Mouse (Mus musculus) megakaryocyte-erythroid progenitor cell, adult 5-6 weeks (primary cell): ENCODE measurements at regions not wholly inside any gene's neighbourhood (a gene's known extent, or its start where the extent isn't known, plus 50 kb on each side); places are given as distances from the start of the nearest gene placed in this dataset.
A peak's percentile ranks its signal among the peaks of the same experiment; 100 is the strongest.

ENCODE experiments used
- ATAC-seq: replicated peaks from 2 replicates; pipeline ENCODE4 v1.8.0; 2016; ENCODE audit warnings: mild to moderate bottlenecking, inconsistent platforms; ENCODE audit not compliant: severe bottlenecking, poor library complexity, low FRiP score, low TSS enrichment

GRCm38 (mm10) chr6:84442667-84443066, 151.0 kb downstream of the Cyp26b1 start:
- no peak for ATAC-seq

- ATAC-seq, result no peak
Measured at GRCm38 (mm10) chr6:84441721-84442480, 151.8 kb downstream of the Cyp26b1 start.

- no peak for ATAC-seq
Measured at GRCm38 (mm10) chr6:84436716-84437115, 157.0 kb downstream of the Cyp26b1 start.

- ATAC-seq, result no peak
Measured at GRCm38 (mm10) chr6:84434532-84434931, 159.2 kb downstream of the Cyp26b1 start.

- no peak for ATAC-seq
Measured at GRCm38 (mm10) chr6:84431622-84431955, 162.1 kb downstream of the Cyp26b1 start.

- no peak for ATAC-seq
Measured at GRCm38 (mm10) chr6:84430925-84431621, 162.6 kb downstream of the Cyp26b1 start.

- ATAC-seq, result no peak
Measured at GRCm38 (mm10) chr6:84430146-84430545, 163.6 kb downstream of the Cyp26b1 start.

GRCm38 (mm10) chr6:84429247-84429646, 164.5 kb downstream of the Cyp26b1 start:
- no peak for ATAC-seq

- no peak for ATAC-seq
Measured at GRCm38 (mm10) chr6:84426691-84427090, 167.0 kb downstream of the Cyp26b1 start.

GRCm38 (mm10) chr6:84425823-84426222, 167.9 kb downstream of the Cyp26b1 start:
- ATAC-seq, result peak; percentile 85

- ATAC-seq, result no peak
Measured at GRCm38 (mm10) chr6:84422946-84423345, 170.8 kb downstream of the Cyp26b1 start.

- no peak for ATAC-seq
Measured at GRCm38 (mm10) chr6:84419691-84420090, 174.0 kb downstream of the Cyp26b1 start.

- no peak for ATAC-seq
Measured at GRCm38 (mm10) chr6:84419281-84419680, 174.4 kb downstream of the Cyp26b1 start.

GRCm38 (mm10) chr6:84416992-84417636, 176.6 kb downstream of the Cyp26b1 start:
- no peak for ATAC-seq

- ATAC-seq, result no peak
Measured at GRCm38 (mm10) chr6:84414400-84414799, 179.3 kb downstream of the Cyp26b1 start.

GRCm38 (mm10) chr6:84409863-84410513, 183.7 kb downstream of the Cyp26b1 start:
- no peak for ATAC-seq

GRCm38 (mm10) chr6:84408513-84408912, 185.2 kb downstream of the Cyp26b1 start:
- ATAC-seq, result no peak

GRCm38 (mm10) chr6:84407773-84408172, 185.9 kb downstream of the Cyp26b1 start:
- ATAC-seq, result no peak

- ATAC-seq, result no peak
Measured at GRCm38 (mm10) chr6:84404695-84405094, 189.0 kb downstream of the Cyp26b1 start.

GRCm38 (mm10) chr6:84402431-84402830, 191.3 kb downstream of the Cyp26b1 start:
- ATAC-seq, result no peak
